Mouse (Mus musculus): Measurements from ENCODE around the gene Fam32a. TPM values are rescaled to one million over a fixed set of nuclear protein-coding genes. Genes with fewer than 3 reads are reported as not detected.
A peak's percentile ranks its signal among the peaks of the same experiment; 100 is the strongest.

Fam32a gene
- polyA plus RNA-seq, 1 experiment from 2014 or later: 64.2 TPM

DNA sequence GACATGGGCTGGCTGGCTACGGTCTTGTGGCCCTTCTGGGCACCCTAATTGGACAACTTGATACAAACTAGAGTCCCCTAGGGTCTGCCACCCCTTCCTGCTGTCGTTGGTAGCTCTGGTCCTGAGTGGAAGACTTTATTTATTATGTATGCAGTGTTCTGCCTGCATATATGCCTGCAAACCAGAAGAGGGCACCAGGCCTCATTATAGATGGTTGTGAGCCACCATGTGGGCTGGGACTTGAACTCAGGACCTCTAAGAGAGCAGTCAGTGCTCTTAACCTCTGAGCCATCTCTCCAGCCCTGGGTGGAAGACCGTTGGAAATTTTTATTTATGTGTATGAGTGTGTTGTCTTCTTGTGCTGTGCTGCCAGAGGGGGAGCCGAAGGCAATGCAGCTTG lies 1.2 kb downstream of the Fam32a start:
- peaks cover 23% of the 10 kb centered on the region for H3K36me3 ChIP-seq (ENCODE audit: control insufficient read depth, insufficient read depth, low read length)
- no peaks in the 10 kb centered on the region for H3K27me3 ChIP-seq (replicated peaks; ENCODE audit: control insufficient read depth, insufficient read depth, low read length)
- H3K9me3 ChIP-seq (ENCODE audit: control insufficient read depth, low read length): no peaks in the 10 kb centered on the region
- H3K4me1 ChIP-seq (replicated peaks; ENCODE audit: control insufficient read depth, insufficient read depth, low read length): peaks cover 8% of the 10 kb centered on the region
- peak overlapping the region; percentile 92 for H3K4me2 ChIP-seq
- peak overlapping the region; percentile 84 for H3K9ac ChIP-seq (ENCODE audit: low read depth, low read length)
- 90% methylated on average over 4 of the region's 4 CpGs for WGBS
- ATAC-seq (replicated peaks; ENCODE audit: low FRiP score): no peak
- no peak for DNase-seq (ENCODE audit: low spot score)
- H3K27ac ChIP-seq (ENCODE audit: low read depth, low read length): no peak overlapping the region
- H3K4me3 ChIP-seq (ENCODE audit: low read depth, low read length): peak overlapping the region; percentile 89

DNA sequence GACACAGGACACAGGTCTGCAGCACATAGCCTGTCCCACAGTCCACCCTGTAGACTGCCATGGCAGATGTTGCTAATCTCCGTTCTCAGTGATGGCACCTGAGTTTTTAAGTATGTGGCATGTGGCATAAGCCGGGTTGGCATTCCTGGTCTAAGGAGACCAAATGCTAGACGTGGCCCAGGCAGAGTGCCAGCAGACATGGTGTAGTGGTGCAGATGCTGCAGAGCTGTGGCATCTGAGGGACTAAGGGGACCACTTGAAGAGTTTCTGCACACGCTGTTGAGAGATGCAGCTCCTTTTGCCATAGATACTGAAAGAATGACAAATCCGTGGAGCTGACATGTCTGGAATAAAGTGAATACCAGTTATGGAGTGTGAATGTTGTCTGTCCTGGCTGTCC lies 3.1 kb downstream of the Fam32a start:
- Histone ChIP-seq H3K27me3 (replicated peaks; ENCODE audit: control insufficient read depth, insufficient read depth, low read length) (no peaks in the 10 kb centered on the region), H3K4me2 (no peak overlapping the region), H3K4me1 (replicated peaks; ENCODE audit: control insufficient read depth, insufficient read depth, low read length) (peaks cover 8% of the 10 kb centered on the region), H3K9me3 (ENCODE audit: control insufficient read depth, low read length) (no peaks in the 10 kb centered on the region), H3K36me3 (ENCODE audit: control insufficient read depth, insufficient read depth, low read length) (peaks cover 23% of the 10 kb centered on the region), H3K27ac (ENCODE audit: low read depth, low read length) (no peak overlapping the region), H3K9ac (ENCODE audit: low read depth, low read length) (no peak overlapping the region), H3K4me3 (ENCODE audit: low read depth, low read length) (no peak overlapping the region)
- 92% methylated on average over 5 of the region's 5 CpGs for WGBS
- ATAC-seq (replicated peaks; ENCODE audit: low FRiP score) (no peak), DNase-seq (ENCODE audit: low spot score) (no peak)

DNA sequence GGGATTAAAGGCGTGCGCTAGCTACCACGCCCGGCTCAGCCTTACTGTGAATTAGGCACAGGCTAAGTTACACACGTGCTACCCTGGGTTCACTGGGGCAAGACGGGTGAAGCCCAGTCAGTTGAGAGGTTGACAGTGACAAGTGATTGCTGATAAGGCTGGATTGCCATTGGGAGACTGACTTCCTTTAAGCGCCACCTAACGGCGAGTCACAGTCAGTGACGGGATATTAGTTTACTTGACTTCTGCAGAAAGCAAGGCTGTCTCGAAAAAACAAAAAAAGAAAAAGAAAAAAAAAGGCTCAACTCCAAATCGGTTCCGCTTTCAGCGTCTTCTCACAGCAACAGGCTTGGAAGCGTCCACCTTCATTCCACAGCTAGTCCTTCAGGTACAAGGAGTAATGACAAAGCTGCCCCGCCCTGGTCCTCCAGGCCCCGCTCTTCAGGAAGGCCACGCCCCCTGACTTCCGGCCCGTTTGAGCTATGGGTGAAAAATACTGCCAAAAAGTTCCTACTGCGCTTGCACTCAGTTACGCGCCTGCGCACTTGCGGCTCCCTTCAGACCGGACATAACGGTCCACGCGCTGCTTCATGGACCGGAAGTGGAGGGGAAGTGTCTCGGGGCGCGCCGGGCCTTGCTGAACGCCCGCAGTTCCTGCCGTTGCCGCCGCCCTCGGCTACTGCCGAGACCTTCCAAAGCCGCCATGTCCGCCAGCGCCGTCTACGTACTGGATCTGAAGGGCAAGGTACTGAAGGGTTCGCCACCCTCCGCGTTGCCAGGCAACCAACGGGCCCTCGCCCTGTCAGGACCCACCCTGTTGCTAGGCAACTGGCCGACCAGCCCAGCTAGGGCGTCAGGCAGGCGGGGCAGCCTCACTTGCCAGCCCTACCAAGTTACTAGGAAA lies 20.2 kb downstream of the Fam32a start, which contains the start of gene Ap1m1:
Gene Ap1m1, plus strand, starts transcription at position 520 of the 904 bp plus-strand sequence.
- Histone ChIP-seq H3K27ac (ENCODE audit: low read depth, low read length) (peak within 1 kb of the TSS; percentile 93), H3K9ac (ENCODE audit: low read depth, low read length) (peak within 1 kb of the TSS; percentile 71), H3K27me3 (replicated peaks; ENCODE audit: control insufficient read depth, insufficient read depth, low read length) (no peaks in the 10 kb centered on the region), H3K36me3 (ENCODE audit: control insufficient read depth, insufficient read depth, low read length) (no peaks in the 10 kb centered on the region), H3K9me3 (ENCODE audit: control insufficient read depth, low read length) (no peaks in the 10 kb centered on the region), H3K4me3 (ENCODE audit: low read depth, low read length) (peak within 1 kb of the TSS; percentile 75), H3K4me2 (peak within 1 kb of the TSS; percentile 77), H3K4me1 (replicated peaks; ENCODE audit: control insufficient read depth, insufficient read depth, low read length) (peaks cover 10% of the 10 kb centered on the region)
- DNase-seq (ENCODE audit: low spot score) (peak; percentile 99), ATAC-seq (replicated peaks; ENCODE audit: low FRiP score) (peak; percentile 91)
- under 1% methylated on average over 54 of the region's 54 CpGs for WGBS

DNA sequence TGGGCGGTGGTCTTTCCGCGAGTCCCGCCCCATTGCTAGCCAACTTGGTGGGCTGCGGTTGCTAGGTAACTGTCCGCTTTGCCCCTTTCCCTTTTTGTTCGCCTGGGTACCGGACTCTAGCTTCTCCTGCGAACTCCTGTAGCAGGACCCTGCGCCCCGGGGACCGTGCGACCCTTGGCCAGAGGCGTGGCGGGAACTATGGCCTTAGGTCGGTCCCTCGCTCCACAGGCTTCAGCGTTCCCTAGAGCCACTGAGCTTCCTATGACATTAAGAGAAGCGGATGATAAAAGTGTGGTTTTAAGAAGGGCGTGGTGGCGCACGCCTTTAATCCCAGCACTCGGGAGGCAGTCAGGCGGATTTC lies 20.9 kb downstream of the Fam32a start:
- H3K4me1 ChIP-seq (replicated peaks; ENCODE audit: control insufficient read depth, insufficient read depth, low read length): peaks cover 10% of the 10 kb centered on the region
- ATAC-seq (replicated peaks; ENCODE audit: low FRiP score): peak; percentile 38
- DNase-seq (ENCODE audit: low spot score): no peak
- peak overlapping the region; percentile 93 for H3K27ac ChIP-seq (ENCODE audit: low read depth, low read length)
- peak overlapping the region; percentile 77 for H3K4me2 ChIP-seq
- no peaks in the 10 kb centered on the region for H3K27me3 ChIP-seq (replicated peaks; ENCODE audit: control insufficient read depth, insufficient read depth, low read length)
- peak overlapping the region; percentile 71 for H3K9ac ChIP-seq (ENCODE audit: low read depth, low read length)
- WGBS: under 1% methylated on average over 24 of the region's 24 CpGs
- H3K4me3 ChIP-seq (ENCODE audit: low read depth, low read length): peak overlapping the region; percentile 75
- H3K9me3 ChIP-seq (ENCODE audit: control insufficient read depth, low read length): no peaks in the 10 kb centered on the region
- no peaks in the 10 kb centered on the region for H3K36me3 ChIP-seq (ENCODE audit: control insufficient read depth, insufficient read depth, low read length)

DNA sequence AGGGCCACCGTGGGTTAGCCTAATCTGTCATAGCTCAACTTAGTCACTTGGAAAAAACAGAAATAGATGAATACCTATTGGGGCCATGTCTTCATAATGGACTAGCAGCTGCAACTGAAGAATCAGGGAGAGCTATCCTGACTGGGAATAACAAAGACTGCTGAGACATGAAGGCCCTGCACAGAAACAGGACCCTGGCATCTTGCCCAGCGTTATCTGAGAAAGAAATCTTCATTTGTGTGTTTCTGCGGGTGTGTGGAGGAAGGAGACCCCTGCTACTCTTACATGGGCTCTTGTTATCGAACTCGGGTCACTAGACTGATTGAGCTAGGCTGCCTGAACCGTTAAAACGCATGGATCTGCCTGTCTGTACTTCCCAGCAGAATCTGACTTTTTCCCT lies 21.4 kb downstream of the Fam32a start:
- Histone ChIP-seq H3K4me3 (ENCODE audit: low read depth, low read length) (peak overlapping the region; percentile 75), H3K36me3 (ENCODE audit: control insufficient read depth, insufficient read depth, low read length) (peaks cover 1% of the 10 kb centered on the region; the same call in 1 of the 2 replicates), H3K4me1 (replicated peaks; ENCODE audit: control insufficient read depth, insufficient read depth, low read length) (peaks cover 10% of the 10 kb centered on the region), H3K27ac (ENCODE audit: low read depth, low read length) (no peak overlapping the region), H3K9me3 (ENCODE audit: control insufficient read depth, low read length) (no peaks in the 10 kb centered on the region), H3K4me2 (peak overlapping the region; percentile 77), H3K27me3 (replicated peaks; ENCODE audit: control insufficient read depth, insufficient read depth, low read length) (no peaks in the 10 kb centered on the region), H3K9ac (ENCODE audit: low read depth, low read length) (no peak overlapping the region)
- ATAC-seq (replicated peaks; ENCODE audit: low FRiP score) (no peak), DNase-seq (ENCODE audit: low spot score) (no peak)
- WGBS: 67% methylated on average over 7 of the region's 7 CpGs

- Histone ChIP-seq H3K4me3 (ENCODE audit: low read depth, low read length) (no peak overlapping the region), H3K36me3 (ENCODE audit: control insufficient read depth, insufficient read depth, low read length) (peaks cover 3% of the 10 kb centered on the region; the same call in 1 of the 2 replicates), H3K27me3 (replicated peaks; ENCODE audit: control insufficient read depth, insufficient read depth, low read length) (no peaks in the 10 kb centered on the region), H3K4me1 (replicated peaks; ENCODE audit: control insufficient read depth, insufficient read depth, low read length) (peaks cover 10% of the 10 kb centered on the region), H3K9me3 (ENCODE audit: control insufficient read depth, low read length) (no peaks in the 10 kb centered on the region), H3K27ac (ENCODE audit: low read depth, low read length) (no peak overlapping the region), H3K9ac (ENCODE audit: low read depth, low read length) (no peak overlapping the region; the same call in 1 of the 2 replicates), H3K4me2 (no peak overlapping the region)
- ATAC-seq (replicated peaks; ENCODE audit: low FRiP score) (no peak), DNase-seq (ENCODE audit: low spot score) (no peak)
- 90% methylated on average over 1 of the region's 1 CpGs for WGBS
Measured at GRCm38 (mm10) chr8:72242226-72242625, 22.7 kb downstream of the Fam32a start.

DNA sequence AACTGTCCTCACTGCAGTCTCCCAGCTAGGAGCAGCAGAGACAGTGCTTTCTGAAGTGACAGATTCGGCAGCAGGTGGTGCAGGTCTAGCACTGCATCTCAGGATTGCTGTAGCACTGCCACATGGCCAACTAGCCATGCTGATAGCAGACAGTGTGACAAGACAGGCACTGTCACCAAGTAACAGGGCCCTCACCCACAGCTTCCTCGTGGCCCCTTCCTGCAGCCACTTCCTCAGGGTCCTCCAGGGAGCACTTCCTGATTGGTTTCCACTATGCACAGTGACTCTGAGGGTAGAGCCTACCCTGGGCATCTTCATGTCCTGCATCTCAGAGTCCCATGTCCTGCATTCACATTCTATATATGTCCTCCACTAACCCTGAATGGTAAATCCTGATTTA lies 25.1 kb downstream of the Fam32a start:
- Histone ChIP-seq H3K36me3 (ENCODE audit: control insufficient read depth, insufficient read depth, low read length) (peaks cover 11% of the 10 kb centered on the region), H3K4me3 (ENCODE audit: low read depth, low read length) (no peak overlapping the region), H3K27me3 (replicated peaks; ENCODE audit: control insufficient read depth, insufficient read depth, low read length) (no peaks in the 10 kb centered on the region), H3K27ac (ENCODE audit: low read depth, low read length) (no peak overlapping the region), H3K9me3 (ENCODE audit: control insufficient read depth, low read length) (no peaks in the 10 kb centered on the region), H3K9ac (ENCODE audit: low read depth, low read length) (no peak overlapping the region), H3K4me2 (no peak overlapping the region), H3K4me1 (replicated peaks; ENCODE audit: control insufficient read depth, insufficient read depth, low read length) (peaks cover 10% of the 10 kb centered on the region)
- ATAC-seq (replicated peaks; ENCODE audit: low FRiP score): no peak
- 43% methylated on average over 2 of the region's 2 CpGs for WGBS
- no peak for DNase-seq (ENCODE audit: low spot score)

DNA sequence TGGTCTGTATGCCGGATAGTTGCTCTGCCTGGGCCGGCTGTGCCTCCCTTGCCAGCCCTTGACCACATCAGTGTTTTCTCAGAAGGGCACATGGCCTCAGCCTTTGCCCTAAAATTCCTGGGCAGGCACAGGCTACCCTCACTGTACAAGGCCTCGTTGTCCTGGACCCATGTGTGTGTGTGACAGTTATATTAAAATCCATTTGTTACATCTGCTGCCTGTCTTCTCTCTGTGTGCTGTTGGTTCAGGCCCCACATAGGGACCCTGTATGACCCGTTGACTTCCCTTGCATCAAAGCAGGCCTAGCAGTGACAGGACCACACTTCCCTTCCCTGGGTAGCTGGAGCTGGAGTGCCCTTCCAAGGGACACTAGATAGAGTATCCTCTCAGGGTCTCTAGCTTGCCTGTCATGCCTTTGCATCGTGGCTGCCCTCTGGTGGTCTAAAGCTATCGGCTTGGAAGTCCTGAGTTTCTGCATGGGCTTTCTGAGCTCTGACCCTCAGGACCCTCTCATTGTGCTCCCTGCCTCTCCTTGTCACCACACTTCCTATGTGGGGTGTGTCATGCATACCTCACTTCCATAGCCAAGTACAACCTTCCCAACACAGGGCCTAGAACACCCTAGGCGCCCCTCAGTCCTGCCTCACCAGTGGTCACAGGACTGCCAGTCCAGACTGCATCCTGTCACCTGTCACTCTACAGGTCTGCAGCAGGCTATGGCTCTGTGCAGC lies 37.8 kb downstream of the Fam32a start:
- Histone ChIP-seq H3K36me3 (ENCODE audit: control insufficient read depth, insufficient read depth, low read length) (peaks cover 12% of the 10 kb centered on the region; the same call in 1 of the 2 replicates), H3K9ac (ENCODE audit: low read depth, low read length) (no peak overlapping the region), H3K4me2 (no peak overlapping the region), H3K27ac (ENCODE audit: low read depth, low read length) (no peak overlapping the region), H3K4me3 (ENCODE audit: low read depth, low read length) (no peak overlapping the region), H3K9me3 (ENCODE audit: control insufficient read depth, low read length) (no peaks in the 10 kb centered on the region), H3K4me1 (replicated peaks; ENCODE audit: control insufficient read depth, insufficient read depth, low read length) (no peaks in the 10 kb centered on the region), H3K27me3 (replicated peaks; ENCODE audit: control insufficient read depth, insufficient read depth, low read length) (no peaks in the 10 kb centered on the region)
- DNase-seq (ENCODE audit: low spot score) (no peak), ATAC-seq (replicated peaks; ENCODE audit: low FRiP score) (no peak)
- 55% methylated on average over 7 of the region's 7 CpGs for WGBS
